8 mouse cellular contexts compared by ENCODE assay signal in genomic region chr15:81693366-81693966, GRCm38 (mm10). TPM values are rescaled to one million over a fixed set of nuclear protein-coding genes. Genes with fewer than 3 reads are reported as not detected.
DNase-seq lines count a peak whose midpoint lies in the region; ATAC-seq and TF ChIP-seq lines count a peak whose summit lies in the region.

No protein-coding gene starts in this region.

- no peak for TF ChIP-seq EP300 in liver, postnatal 0 days (IDR thresholded peaks at IDR 0.05; ENCODE audit: low read depth)

- H3K4me1 ChIP-seq in heart, embryonic 13.5 days = peaks cover 18% of the 10 kb centered on the region
- peaks cover 25% of the 10 kb centered on the region for H3K4me1 ChIP-seq in G1E (ENCODE audit: insufficient read depth, low read depth, low read length)
- H3K4me1 ChIP-seq in forebrain, embryonic 15.5 days = peaks cover 18% of the 10 kb centered on the region
- H3K4me1 ChIP-seq in liver, postnatal 0 days (ENCODE audit: insufficient read depth) = peaks cover 7% of the 10 kb centered on the region

- TF ChIP-seq CTCF in G1E (IDR thresholded peaks at IDR 0.05; ENCODE audit: low read depth, low read length) = no peak
- no peak for TF ChIP-seq CTCF in liver, postnatal 0 days (IDR thresholded peaks at IDR 0.05; ENCODE audit: low read depth)

- ATAC-seq in heart, embryonic 13.5 days (ENCODE audit: extremely low read depth, insufficient number of reproducible peaks, low FRiP score, low TSS enrichment) = no peak
- ATAC-seq in G1E (ENCODE audit: extremely low read depth, insufficient number of reproducible peaks, low FRiP score, poor library complexity, severe bottlenecking) = no peak
- ATAC-seq in forebrain, embryonic 15.5 days (replicated peaks) = peak; percentile 49
- ATAC-seq in liver, postnatal 0 days = peak; percentile 27

- intact Hi-C loops in heart, postnatal 10 days (cut with DNase I) = no loop called here

- peaks cover 5% of the 10 kb centered on the region for H3K36me3 ChIP-seq in heart, embryonic 13.5 days
- H3K36me3 ChIP-seq in G1E (replicated peaks) = peaks cover 15% of the 10 kb centered on the region
- 0 out of 2 replicates have a peak, but pooled peaks cover 3% of the 10 kb centered on the region for H3K36me3 ChIP-seq in forebrain, embryonic 15.5 days
- H3K36me3 ChIP-seq in liver, postnatal 0 days (replicated peaks; ENCODE audit: insufficient read depth, low read length) = no peaks in the 10 kb centered on the region; the same call in 1 of the 2 replicates

- peak overlapping the region; percentile 67 for H3K4me3 ChIP-seq in heart, embryonic 13.5 days
- peak overlapping the region; percentile 68; the same call in 1 of the 2 replicates for H3K4me3 ChIP-seq in G1E (ENCODE audit: low read depth, low read length)
- peak overlapping the region; percentile 51 for H3K4me3 ChIP-seq in forebrain, embryonic 15.5 days
- H3K4me3 ChIP-seq in liver, postnatal 0 days (ENCODE audit: low read depth, low read length) = peak overlapping the region; percentile 57

- H3K27ac ChIP-seq in heart, embryonic 13.5 days (replicated peaks) = no peak overlapping the region
- no peak overlapping the region for H3K27ac ChIP-seq in forebrain, embryonic 15.5 days (replicated peaks)
- no peak overlapping the region for H3K27ac ChIP-seq in liver, postnatal 0 days (ENCODE audit: low read depth)

- H3K9ac ChIP-seq in heart, embryonic 13.5 days = peak overlapping the region; percentile 85
- H3K9ac ChIP-seq in forebrain, embryonic 15.5 days (replicated peaks) = peak overlapping the region; percentile 58
- H3K9ac ChIP-seq in liver, postnatal 0 days (replicated peaks) = peak overlapping the region; percentile 43

- peaks cover 68% of the 10 kb centered on the region for H3K27me3 ChIP-seq in heart, embryonic 13.5 days (replicated peaks)
- peaks cover 61% of the 10 kb centered on the region for H3K27me3 ChIP-seq in G1E (ENCODE audit: insufficient read depth, low read length)
- H3K27me3 ChIP-seq in forebrain, embryonic 15.5 days = peaks cover 21% of the 10 kb centered on the region
- H3K27me3 ChIP-seq in liver, postnatal 0 days (ENCODE audit: insufficient read depth, low read length) = peaks cover 35% of the 10 kb centered on the region

- WGBS in heart, embryonic 13.5 days = 6% methylated on average over 38 of the region's 41 CpGs
- WGBS in forebrain, embryonic 15.5 days = 3% methylated on average over 41 of the region's 41 CpGs
- 6% methylated on average over 39 of the region's 41 CpGs for WGBS in liver, postnatal 0 days (ENCODE audit: insufficient replicate concordance)

- H3K4me2 ChIP-seq in heart, embryonic 13.5 days = peak overlapping the region; percentile 98
- H3K4me2 ChIP-seq in forebrain, embryonic 15.5 days (replicated peaks) = peak overlapping the region; percentile 68
- peak overlapping the region; percentile 91 for H3K4me2 ChIP-seq in liver, postnatal 0 days (ENCODE audit: low read depth, low read length)

- DNase-seq in heart, postnatal 10 days = no peak
- no peak for DNase-seq in G1E (ENCODE audit: low spot score)
- no peak for DNase-seq in liver, postnatal 0 days
- DNase-seq in urinary bladder, postnatal 4 days (ENCODE audit: low spot score in 2 of 2) = no peak
- no peak for DNase-seq in Muller cell, postnatal 12 days (ENCODE audit: inconsistent ontology term)
- DNase-seq in gastrocnemius, postnatal 10 days = no peak

- no peaks in the 10 kb centered on the region for H3K9me3 ChIP-seq in heart, embryonic 13.5 days
- H3K9me3 ChIP-seq in G1E (replicated peaks) = peaks cover 3% of the 10 kb centered on the region; the same call in 1 of the 2 replicates
- no peaks in the 10 kb centered on the region for H3K9me3 ChIP-seq in forebrain, embryonic 15.5 days
- no peaks in the 10 kb centered on the region for H3K9me3 ChIP-seq in liver, postnatal 0 days (ENCODE audit: low read length)

RNA-seq across cellular contexts. Expression of gene Chadl, which starts 3.6 kb away (rescaled TPM):
- polyA plus RNA-seq in heart, embryonic 13.5 days (2015; fragmentation: Nextera tagmentation; extraction: Ambion mirVana) = 0.83 and 1.4 TPM in 2 replicates
- total RNA-seq in heart, postnatal 10 days (2021) = 1 to 10 TPM; 1.2 to 1.8 TPM
- not detected in 2 replicates for total RNA-seq in G1E (2014; fragmentation: Nextera tagmentation)
- total RNA-seq in G1E (2017) = 0.05 and 0.17 TPM in 2 replicates
- polyA plus RNA-seq in G1E (2012) = not detected in 2 replicates
- 19.8 and 20.1 TPM in 2 replicates for polyA plus RNA-seq in forebrain, embryonic 15.5 days (2015; fragmentation: Nextera tagmentation; extraction: Ambion mirVana)
- polyA plus RNA-seq in liver, postnatal 0 days (2015; fragmentation: Nextera tagmentation; extraction: Ambion mirVana) = 0.99 and 1.4 TPM in 2 replicates
- 1 to 10 TPM; 2.4 to 3.4 TPM for total RNA-seq in gastrocnemius, postnatal 10 days (2021)

RNA-seq across cellular contexts. Expression of gene L3mbtl2, which starts 29.8 kb away (rescaled TPM):
- 16.5 and 16.6 TPM in 2 replicates for polyA plus RNA-seq in heart, embryonic 13.5 days (2015; fragmentation: Nextera tagmentation; extraction: Ambion mirVana)
- 10 to 100 TPM; 13.4 to 13.6 TPM for total RNA-seq in heart, postnatal 10 days (2021)
- total RNA-seq in G1E (2014; fragmentation: Nextera tagmentation) = 39.9 and 82.0 TPM in 2 replicates
- total RNA-seq in G1E (2017) = 35.0 and 36.5 TPM in 2 replicates
- polyA plus RNA-seq in G1E (2012) = 13.8 and 21.8 TPM in 2 replicates
- polyA plus RNA-seq in forebrain, embryonic 15.5 days (2015; fragmentation: Nextera tagmentation; extraction: Ambion mirVana) = 31.6 and 31.9 TPM in 2 replicates
- polyA plus RNA-seq in liver, postnatal 0 days (2015; fragmentation: Nextera tagmentation; extraction: Ambion mirVana) = 7.3 and 8.2 TPM in 2 replicates
- total RNA-seq in gastrocnemius, postnatal 10 days (2021) = 1 to 10 TPM; 7.5 to 9.3 TPM

RNA-seq across cellular contexts. Expression of gene Zc3h7b, which starts 51.4 kb away (rescaled TPM):
- 19.5 and 21.4 TPM in 2 replicates for polyA plus RNA-seq in heart, embryonic 13.5 days (2015; fragmentation: Nextera tagmentation; extraction: Ambion mirVana)
- 10 to 100 TPM; 83.1 to 91.3 TPM for total RNA-seq in heart, postnatal 10 days (2021)
- 37.5 and 39.8 TPM in 2 replicates for total RNA-seq in G1E (2014; fragmentation: Nextera tagmentation)
- total RNA-seq in G1E (2017) = 14.2 and 14.3 TPM in 2 replicates
- polyA plus RNA-seq in G1E (2012) = 66.6 and 76.7 TPM in 2 replicates
- polyA plus RNA-seq in forebrain, embryonic 15.5 days (2015; fragmentation: Nextera tagmentation; extraction: Ambion mirVana) = 50.2 and 50.7 TPM in 2 replicates
- polyA plus RNA-seq in liver, postnatal 0 days (2015; fragmentation: Nextera tagmentation; extraction: Ambion mirVana) = 3.3 and 4.2 TPM in 2 replicates
- 10 to 100 TPM; 39.8 to 43.1 TPM for total RNA-seq in gastrocnemius, postnatal 10 days (2021)

RNA-seq across cellular contexts. Expression of gene Rangap1, which starts 51.9 kb away (rescaled TPM):
- polyA plus RNA-seq in heart, embryonic 13.5 days (2015; fragmentation: Nextera tagmentation; extraction: Ambion mirVana) = 90.4 and 92.7 TPM in 2 replicates
- 10 to 100 TPM; 41.5 to 43.3 TPM for total RNA-seq in heart, postnatal 10 days (2021)
- total RNA-seq in G1E (2014; fragmentation: Nextera tagmentation) (58.2 and 71.6 TPM in 2 replicates), G1E (2017) (114 and 115 TPM in 2 replicates)
- polyA plus RNA-seq in G1E (2012) = 183 and 245 TPM in 2 replicates
- 130 and 131 TPM in 2 replicates for polyA plus RNA-seq in forebrain, embryonic 15.5 days (2015; fragmentation: Nextera tagmentation; extraction: Ambion mirVana)
- 31.3 and 38.0 TPM in 2 replicates for polyA plus RNA-seq in liver, postnatal 0 days (2015; fragmentation: Nextera tagmentation; extraction: Ambion mirVana)
- total RNA-seq in gastrocnemius, postnatal 10 days (2021) = 10 to 100 TPM; 28.6 to 31.3 TPM

Comparison
In these comparisons a context has a peak if more than half of its experiments do, and no peak if none do; other contexts are left out.
1. ATAC-seq: peak in forebrain, embryonic 15.5 days (single experiment) and liver, postnatal 0 days (single experiment); none in heart, embryonic 13.5 days (single experiment) and G1E (single experiment).
2. Peak in every context shown above with its lines, with median percentiles within 50 percentile points of each other: H3K4me2 ChIP-seq, H3K4me3 ChIP-seq and H3K9ac ChIP-seq.